Mouse (Mus musculus) embryonic facial prominence, embryonic 10.5 days (tissue): ENCODE data around the gene Hecw2. TPM values are rescaled to one million over a fixed set of nuclear protein-coding genes. Genes with fewer than 3 reads are reported as not detected.

Experiments used
- DNase-seq: peaks from one replicate; pipeline ENCODE4 v3.0.0-alpha.2; 2017; ENCODE audit warnings: low spot score
- H3K27ac ChIP-seq: fragments of 300-500 bp; sonication (generic); replicated peaks from 2 replicates; pipeline ENCODE4 v1.5.1; 2016; ENCODE audit warnings: mild to moderate bottlenecking
- H3K27me3 ChIP-seq: fragments of 300-500 bp; sonication (generic); replicated peaks from 2 replicates; pipeline ENCODE4 v1.6.1; 2016; ENCODE audit warnings: low read depth, mild to moderate bottlenecking; ENCODE audit not compliant: poor library complexity, severe bottlenecking
- H3K36me3 ChIP-seq: fragments of 300-500 bp; sonication (generic); replicated peaks from 2 replicates; pipeline ENCODE4 v1.6.1; 2016; ENCODE audit warnings: mild to moderate bottlenecking, moderate library complexity
- H3K4me1 ChIP-seq: fragments of 300-500 bp; sonication (generic); 2 replicates; pipeline ENCODE4 v1.6.1; 2016
- H3K4me3 ChIP-seq: fragments of 300-500 bp; sonication (generic); 2 replicates; pipeline ENCODE4 v1.5.1; 2016; ENCODE audit warnings: mild to moderate bottlenecking, moderate library complexity
- H3K9me3 ChIP-seq: fragments of 300-500 bp; sonication (generic); 2 replicates; pipeline ENCODE4 v1.6.1; 2016; ENCODE audit warnings: mild to moderate bottlenecking
- WGBS: fragments of 180-500 bp; shearing (Covaris S2); methylation state at CpG from one replicate; pipeline ENCODE4 v1.1.7; 2016; 5-methylcytosine and 5-hydroxymethylcytosine counted together
- microRNA-seq: library from miRNA; unstranded; fragments of <30 nt; microRNA quantifications from one replicate; pipeline ENCODE4, GENCODE M21; 2017
- polyA plus RNA-seq: library from polyadenylated mRNA; unstranded; fragments of >200 nt; fragmentation: Nextera tagmentation; extraction: Ambion mirVana; gene quantifications from 2 replicates; pipeline ENCODE4 v1.2.1, GENCODE M21; 2016

Hecw2 gene
- polyA plus RNA-seq, 1 experiment from 2014 or later, result 3.9 TPM

DNA sequence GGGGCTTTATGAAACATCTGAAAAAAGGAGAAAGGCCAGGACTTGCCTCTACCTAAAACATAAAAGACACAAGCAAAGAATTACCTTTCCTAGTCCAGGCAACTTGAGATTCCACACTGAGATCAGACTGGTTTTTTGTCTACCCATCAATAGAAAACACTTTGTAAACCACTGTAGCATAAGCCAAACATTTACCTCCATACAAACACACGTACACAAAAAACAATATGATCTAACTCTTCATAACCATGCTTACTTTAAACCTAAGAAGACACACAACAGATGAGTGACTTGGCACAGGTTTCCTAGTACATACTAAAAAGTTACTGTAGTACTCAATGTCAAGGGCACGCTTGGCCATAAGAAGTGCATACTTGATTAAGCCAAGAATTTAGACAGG lies 419.4 kb downstream of the Hecw2 start:
- Histone ChIP-seq H3K4me1 (no peaks in the 10 kb centered on the region), H3K36me3 (no peaks in the 10 kb centered on the region), H3K27ac (no peak overlapping the region), H3K27me3 (no peaks in the 10 kb centered on the region), H3K9me3 (no peaks in the 10 kb centered on the region), H3K4me3 (no peak overlapping the region)
- DNase-seq, result no peak
- WGBS, result 94% methylated on average over 2 of the region's 2 CpGs

DNA sequence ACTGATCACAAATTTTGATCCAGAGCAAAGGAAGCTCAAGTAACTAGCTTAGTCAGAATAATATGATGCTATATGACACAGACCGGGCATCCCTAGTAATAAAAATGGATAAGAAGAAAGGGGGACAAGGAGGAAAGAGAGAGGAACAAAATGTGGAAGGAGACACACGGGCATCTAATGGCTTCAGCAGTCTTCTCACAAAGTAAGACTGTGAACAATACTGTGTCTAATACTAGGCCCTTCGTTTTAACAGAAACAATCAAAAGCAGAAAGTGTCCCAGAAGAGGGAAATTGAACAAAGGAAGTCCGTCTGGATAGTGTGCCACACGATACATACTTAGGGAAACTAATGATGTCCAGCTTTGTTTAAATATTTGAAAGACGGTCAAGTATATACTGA lies 419.9 kb downstream of the Hecw2 start:
- H3K27ac ChIP-seq, result no peak overlapping the region
- no peak overlapping the region for H3K4me3 ChIP-seq
- no peaks in the 10 kb centered on the region for H3K9me3 ChIP-seq
- no peaks in the 10 kb centered on the region for H3K36me3 ChIP-seq
- H3K27me3 ChIP-seq, result no peaks in the 10 kb centered on the region
- WGBS, result 81% methylated on average over 6 of the region's 6 CpGs
- H3K4me1 ChIP-seq, result no peaks in the 10 kb centered on the region
- no peak for DNase-seq

DNA sequence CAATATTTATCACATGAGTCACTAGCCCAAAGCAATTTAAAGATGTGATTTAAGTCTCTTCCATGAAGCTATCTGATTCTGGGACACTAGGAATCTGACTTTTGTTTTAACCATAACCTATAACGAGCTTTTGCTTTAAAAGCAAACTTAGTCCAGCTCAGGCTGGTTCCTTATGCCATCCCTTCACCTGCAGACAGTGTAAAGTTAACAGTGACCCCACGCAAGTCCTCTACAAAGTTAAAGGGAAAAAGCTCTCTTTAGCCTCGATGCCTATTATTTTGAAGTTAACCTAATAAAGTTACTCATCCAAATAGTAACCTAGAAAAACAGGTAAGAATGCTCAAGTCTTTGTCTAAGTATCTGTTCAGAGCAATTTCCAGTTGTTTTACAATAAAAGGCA lies 420.4 kb downstream of the Hecw2 start:
- no peak for DNase-seq
- Histone ChIP-seq H3K4me1 (no peaks in the 10 kb centered on the region), H3K27ac (no peak overlapping the region), H3K9me3 (no peaks in the 10 kb centered on the region), H3K36me3 (no peaks in the 10 kb centered on the region), H3K4me3 (no peak overlapping the region), H3K27me3 (no peaks in the 10 kb centered on the region)
- 88% methylated on average over 3 of the region's 3 CpGs for WGBS

DNA sequence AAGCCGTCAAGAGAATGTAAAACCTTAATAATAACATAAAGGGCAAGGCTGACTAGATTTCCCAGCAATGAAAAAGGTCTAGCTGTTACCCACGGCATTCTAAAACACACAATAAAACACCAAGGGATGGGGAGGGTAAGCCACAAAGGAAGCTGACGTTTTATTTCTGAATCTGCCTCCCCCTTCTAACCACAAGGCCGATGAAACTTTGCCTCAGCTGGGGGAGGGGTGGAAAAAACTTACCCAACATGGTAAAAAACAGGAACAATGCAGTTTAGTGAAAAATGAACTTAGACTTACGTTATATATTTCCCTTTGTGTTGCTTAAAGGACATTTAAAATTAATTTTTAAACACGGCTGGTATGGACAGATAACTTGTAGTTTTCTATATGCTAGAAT lies 421.0 kb downstream of the Hecw2 start:
- Histone ChIP-seq H3K27me3 (no peaks in the 10 kb centered on the region), H3K36me3 (no peaks in the 10 kb centered on the region; the same call in 1 of the 2 replicates), H3K9me3 (no peaks in the 10 kb centered on the region), H3K27ac (no peak overlapping the region), H3K4me3 (no peak overlapping the region), H3K4me1 (no peaks in the 10 kb centered on the region)
- 75% methylated on average over 6 of the region's 6 CpGs for WGBS
- no peak for DNase-seq

DNA sequence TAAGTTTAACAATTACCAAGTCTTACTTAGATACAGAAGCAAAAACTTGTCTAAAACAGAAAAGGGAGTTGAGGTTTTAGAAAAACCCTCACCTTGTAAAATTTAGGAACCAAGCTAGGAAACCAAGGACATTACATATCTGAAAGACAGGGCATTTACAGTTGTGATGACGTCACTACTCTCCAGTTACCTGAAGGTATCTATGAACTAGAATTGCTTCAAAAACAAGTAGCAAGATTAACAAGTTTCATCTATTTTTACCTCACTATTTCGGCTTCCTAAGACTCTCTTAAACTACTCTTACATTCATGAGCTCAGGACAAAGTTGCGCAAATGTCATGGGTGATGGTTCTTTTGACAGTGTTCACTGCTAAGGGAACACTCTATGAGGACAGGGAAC lies 422.0 kb downstream of the Hecw2 start:
- no peak for DNase-seq
- 89% methylated on average over 3 of the region's 3 CpGs for WGBS

DNA sequence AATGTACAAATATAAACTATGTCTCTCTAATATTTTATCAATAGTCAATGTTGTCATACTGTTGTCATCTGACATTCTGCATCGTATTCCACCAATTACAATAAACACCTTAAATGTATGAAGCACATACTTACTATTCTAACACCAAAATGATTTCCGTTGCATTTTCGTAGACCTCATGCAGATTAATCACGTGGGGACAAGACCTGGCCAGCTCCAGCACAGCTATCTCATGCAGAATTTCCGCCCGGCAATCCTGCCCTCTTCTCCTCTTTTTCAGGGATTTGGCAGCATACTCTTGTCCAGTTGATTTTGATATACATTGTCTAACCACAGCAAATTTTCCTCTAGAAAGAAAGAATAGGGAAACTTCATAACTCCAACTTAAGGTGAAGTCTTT lies 423.5 kb downstream of the Hecw2 start:
- WGBS, result 91% methylated on average over 6 of the region's 6 CpGs
- Histone ChIP-seq H3K4me1 (no peaks in the 10 kb centered on the region), H3K9me3 (no peaks in the 10 kb centered on the region), H3K27ac (no peak overlapping the region), H3K4me3 (no peak overlapping the region), H3K27me3 (no peaks in the 10 kb centered on the region), H3K36me3 (no peaks in the 10 kb centered on the region; the same call in 1 of the 2 replicates)
- no peak for DNase-seq

More for the DNA sequence above, 422.0 kb downstream of the Hecw2 start:
- Histone ChIP-seq H3K27ac (no peak overlapping the region), H3K27me3 (no peaks in the 10 kb centered on the region), H3K36me3 (no peaks in the 10 kb centered on the region; the same call in 1 of the 2 replicates), H3K9me3 (no peaks in the 10 kb centered on the region), H3K4me3 (no peak overlapping the region), H3K4me1 (no peaks in the 10 kb centered on the region)

DNA sequence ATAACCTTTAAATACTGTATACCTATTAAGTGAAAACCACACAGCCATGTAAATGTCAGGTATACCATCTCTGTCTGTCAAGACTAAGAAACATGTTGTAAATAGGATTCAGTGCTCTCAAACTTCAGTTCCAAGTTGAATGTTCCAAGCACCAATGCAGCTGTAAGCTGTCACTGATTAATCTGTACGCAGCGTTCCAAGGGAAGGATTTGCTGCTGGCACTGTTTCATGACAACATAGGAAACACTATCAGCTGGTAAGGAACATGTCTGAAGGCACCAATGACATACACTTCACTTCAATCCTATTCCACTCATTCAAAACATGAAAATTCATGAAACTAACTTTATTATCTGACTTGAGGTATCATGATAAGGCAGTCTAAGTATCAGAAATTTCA lies 428.9 kb downstream of the Hecw2 start:
- no peak for DNase-seq
- Histone ChIP-seq H3K9me3 (no peaks in the 10 kb centered on the region), H3K4me1 (no peaks in the 10 kb centered on the region), H3K4me3 (no peak overlapping the region), H3K36me3 (no peaks in the 10 kb centered on the region; the same call in 1 of the 2 replicates), H3K27me3 (no peaks in the 10 kb centered on the region), H3K27ac (no peak overlapping the region)
- WGBS, result 95% methylated on average over 2 of the region's 2 CpGs

DNA sequence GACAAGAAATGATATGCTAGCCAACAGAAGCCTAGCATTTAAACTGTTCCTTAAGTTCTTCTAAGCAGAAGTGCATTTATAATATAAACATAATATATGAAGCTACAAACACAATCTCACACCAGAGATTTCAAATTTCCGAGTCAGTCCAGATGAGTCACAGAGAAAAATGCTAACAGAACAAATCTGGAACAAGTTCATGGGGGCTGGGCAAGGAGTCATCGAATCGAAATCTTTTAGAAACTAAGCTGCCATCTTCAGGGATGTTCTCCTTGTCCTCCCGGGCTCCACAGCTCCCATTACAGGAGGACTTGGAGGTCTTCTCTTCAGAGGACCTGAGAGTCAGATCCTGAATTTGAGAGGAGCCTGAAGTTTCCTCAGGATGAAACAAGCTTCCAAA lies 437.7 kb downstream of the Hecw2 start:
- Histone ChIP-seq H3K36me3 (0 out of 2 replicates have a peak, but pooled peaks cover 3% of the 10 kb centered on the region), H3K9me3 (no peaks in the 10 kb centered on the region), H3K27ac (no peak overlapping the region), H3K4me1 (no peaks in the 10 kb centered on the region), H3K27me3 (no peaks in the 10 kb centered on the region), H3K4me3 (no peak overlapping the region)
- no peak for DNase-seq
- WGBS, result 94% methylated on average over 4 of the region's 4 CpGs

Small RNA genes lying within 50 kb of the gene (microRNA-seq; reads per million reads assigned to microRNA genes)
- gene Mir7681, result not detected

Other genes starting within 250 kb of the Hecw2 start
- 0.72 and 1.3 TPM in 2 replicates for gene Ccdc150, start 55.5 kb upstream of the Hecw2 start, polyA plus RNA-seq
- 35.2 and 35.5 TPM in 2 replicates for gene Gtf3c3, start 243.8 kb upstream of the Hecw2 start, polyA plus RNA-seq